In genomic region chr19:5922119-5922942, GRCm38 (mm10) we compare ENCODE assay signal across 8 mouse cellular contexts. TPM values are rescaled to one million over a fixed set of nuclear protein-coding genes. Genes with fewer than 3 reads are reported as not detected.
DNase-seq lines count a peak whose midpoint lies in the region; ATAC-seq and TF ChIP-seq lines count a peak whose summit lies in the region.

No protein-coding gene starts in this region.

- peak overlapping the region; percentile 47 for H3K27ac ChIP-seq in kidney, adult 2 months (ENCODE audit: insufficient read depth, low read depth, low read length)
- peak overlapping the region; percentile 48; the same call in 1 of the 2 replicates for H3K27ac ChIP-seq in kidney, postnatal 0 days
- no peak overlapping the region for H3K27ac ChIP-seq in midbrain, embryonic 16.5 days (ENCODE audit: low read length)

- H3K36me3 ChIP-seq in kidney, adult 2 months (ENCODE audit: control insufficient read depth, insufficient read depth, low read length): peaks cover 1% of the 10 kb centered on the region; the same call in 1 of the 2 replicates
- H3K36me3 ChIP-seq in kidney, postnatal 0 days (ENCODE audit: insufficient read depth, low read length): peaks cover 15% of the 10 kb centered on the region
- peaks cover 8% of the 10 kb centered on the region for H3K36me3 ChIP-seq in midbrain, embryonic 16.5 days (ENCODE audit: control insufficient read depth, insufficient read depth, low read length)

- H3K9me3 ChIP-seq in kidney, postnatal 0 days (replicated peaks; ENCODE audit: low read length): no peaks in the 10 kb centered on the region
- H3K9me3 ChIP-seq in midbrain, embryonic 16.5 days (replicated peaks; ENCODE audit: control insufficient read depth, low read length, poor library complexity, severe bottlenecking): no peaks in the 10 kb centered on the region

- no peak for ATAC-seq in kidney, postnatal 0 days (replicated peaks; ENCODE audit: low FRiP score, low read depth)
- ATAC-seq in midbrain, embryonic 16.5 days: no peak

- no peak for TF ChIP-seq CTCF in kidney, adult 2 months (conservative IDR thresholded peaks at IDR 0.05; ENCODE audit: insufficient read depth, insufficient read length, low read depth, low read length)
- no peak for TF ChIP-seq CTCF in kidney, postnatal 0 days (IDR thresholded peaks at IDR 0.05; ENCODE audit: low read depth)

- WGBS in kidney, adult 2 months: 54% methylated on average over 15 of the region's 15 CpGs
- 59% methylated on average over 15 of the region's 15 CpGs for WGBS in kidney, postnatal 0 days
- 77% methylated on average over 15 of the region's 15 CpGs for WGBS in midbrain, embryonic 16.5 days

- peak; percentile 56 for DNase-seq in kidney, adult 2 months
- no peak for DNase-seq in kidney, adult 9 months
- DNase-seq in heart, adult 11 months: peak; percentile 99
- DNase-seq in kidney, postnatal 0 days (ENCODE audit: low spot score): no peak
- DNase-seq in cerebellum, postnatal 10 days: no peak
- no peak for DNase-seq in cerebellum, adult 9-11 months
- no peak for DNase-seq in right cerebral cortex, postnatal 14 days

- no peaks in the 10 kb centered on the region for H3K4me1 ChIP-seq in kidney, adult 2 months (ENCODE audit: control insufficient read depth, insufficient read depth, low read length)
- H3K4me1 ChIP-seq in kidney, postnatal 0 days (replicated peaks; ENCODE audit: insufficient read depth, low read length): peaks cover 23% of the 10 kb centered on the region
- peaks cover 17% of the 10 kb centered on the region for H3K4me1 ChIP-seq in midbrain, embryonic 16.5 days (ENCODE audit: control insufficient read depth, insufficient read depth, low read length)

- no peak for TF ChIP-seq POLR2A in kidney, adult 2 months (IDR thresholded peaks at IDR 0.05; ENCODE audit: low read depth, low read length)

- 0 out of 2 replicates have a peak overlapping the region, but pooled peaks have one; percentile 1 for H3K9ac ChIP-seq in kidney, postnatal 0 days (ENCODE audit: low read depth, low read length)
- no peak overlapping the region for H3K9ac ChIP-seq in midbrain, embryonic 16.5 days (ENCODE audit: low read depth, low read length)

- H3K4me2 ChIP-seq in kidney, postnatal 0 days (ENCODE audit: low read length): peak overlapping the region; percentile 97
- peak overlapping the region; percentile 35; the same call in 1 of the 2 replicates for H3K4me2 ChIP-seq in midbrain, embryonic 16.5 days (ENCODE audit: low read length)

- no peaks in the 10 kb centered on the region for H3K27me3 ChIP-seq in kidney, adult 2 months (replicated peaks; ENCODE audit: control insufficient read depth, insufficient read depth, low read length)
- no peaks in the 10 kb centered on the region for H3K27me3 ChIP-seq in kidney, postnatal 0 days (ENCODE audit: insufficient read depth, low read length)
- H3K27me3 ChIP-seq in midbrain, embryonic 16.5 days (ENCODE audit: control insufficient read depth, insufficient read depth, low read depth, low read length): no peaks in the 10 kb centered on the region

- H3K4me3 ChIP-seq in kidney, adult 2 months (ENCODE audit: insufficient read depth, low read depth, low read length): 0 out of 2 replicates have a peak overlapping the region, but pooled peaks have one; percentile 3
- H3K4me3 ChIP-seq in kidney, postnatal 0 days (replicated peaks; ENCODE audit: low read depth, low read length): no peak overlapping the region; the same call in 1 of the 2 replicates
- H3K4me3 ChIP-seq in midbrain, embryonic 16.5 days (ENCODE audit: low read depth, low read length): no peak overlapping the region

RNA-seq across cellular contexts. Expression of gene Cdc42ep2, which starts 2.3 kb away (rescaled TPM):
- polyA plus RNA-seq in kidney, adult 2 months (2012; rRNA removed): 12.0 and 12.2 TPM in 2 replicates
- polyA plus RNA-seq in kidney, postnatal 0 days (2015; fragmentation: Nextera tagmentation; extraction: Ambion mirVana): 13.2 and 14.2 TPM in 2 replicates
- polyA plus RNA-seq in midbrain, embryonic 16.5 days (2015; fragmentation: Nextera tagmentation; extraction: Ambion mirVana): 16.0 and 20.4 TPM in 2 replicates

RNA-seq across cellular contexts. Expression of gene Dpf2, which starts 9.5 kb away (rescaled TPM):
- 71.5 and 79.7 TPM in 2 replicates for polyA plus RNA-seq in kidney, adult 2 months (2012; rRNA removed)
- polyA plus RNA-seq in kidney, postnatal 0 days (2015; fragmentation: Nextera tagmentation; extraction: Ambion mirVana): 108 and 109 TPM in 2 replicates
- 105 and 121 TPM in 2 replicates for polyA plus RNA-seq in midbrain, embryonic 16.5 days (2015; fragmentation: Nextera tagmentation; extraction: Ambion mirVana)

RNA-seq across cellular contexts. Expression of gene Tigd3, which starts 28.4 kb away (rescaled TPM):
- polyA plus RNA-seq in kidney, adult 2 months (2012; rRNA removed): 0.52 and 0.73 TPM in 2 replicates
- 2.9 and 3.6 TPM in 2 replicates for polyA plus RNA-seq in kidney, postnatal 0 days (2015; fragmentation: Nextera tagmentation; extraction: Ambion mirVana)
- 13.4 and 14.6 TPM in 2 replicates for polyA plus RNA-seq in midbrain, embryonic 16.5 days (2015; fragmentation: Nextera tagmentation; extraction: Ambion mirVana)

RNA-seq across cellular contexts. Expression of gene Pola2, which starts 41.7 kb away (rescaled TPM):
- 24.9 and 26.2 TPM in 2 replicates for polyA plus RNA-seq in kidney, adult 2 months (2012; rRNA removed)
- polyA plus RNA-seq in kidney, postnatal 0 days (2015; fragmentation: Nextera tagmentation; extraction: Ambion mirVana): 39.8 and 40.6 TPM in 2 replicates
- polyA plus RNA-seq in midbrain, embryonic 16.5 days (2015; fragmentation: Nextera tagmentation; extraction: Ambion mirVana): 19.4 and 22.4 TPM in 2 replicates

RNA-seq across cellular contexts. Expression of gene Slc25a45, which starts 44.7 kb away (rescaled TPM):
- 52.7 and 63.4 TPM in 2 replicates for polyA plus RNA-seq in kidney, adult 2 months (2012; rRNA removed)
- polyA plus RNA-seq in kidney, postnatal 0 days (2015; fragmentation: Nextera tagmentation; extraction: Ambion mirVana): 19.9 and 24.5 TPM in 2 replicates
- polyA plus RNA-seq in midbrain, embryonic 16.5 days (2015; fragmentation: Nextera tagmentation; extraction: Ambion mirVana): 2.0 and 2.2 TPM in 2 replicates

Comparison
In these comparisons a context has a peak if more than half of its experiments do, and no peak if none do; other contexts are left out.
1. DNase-seq: peak in kidney, adult 2 months (single experiment) and heart, adult 11 months (single experiment); none in kidney, adult 9 months (single experiment), kidney, postnatal 0 days (single experiment), cerebellum, postnatal 10 days (0 of 2), cerebellum, adult 9-11 months (single experiment) and right cerebral cortex, postnatal 14 days (single experiment).